Mouse (Mus musculus): ENCODE results near the gene Lemd1.

DNA sequence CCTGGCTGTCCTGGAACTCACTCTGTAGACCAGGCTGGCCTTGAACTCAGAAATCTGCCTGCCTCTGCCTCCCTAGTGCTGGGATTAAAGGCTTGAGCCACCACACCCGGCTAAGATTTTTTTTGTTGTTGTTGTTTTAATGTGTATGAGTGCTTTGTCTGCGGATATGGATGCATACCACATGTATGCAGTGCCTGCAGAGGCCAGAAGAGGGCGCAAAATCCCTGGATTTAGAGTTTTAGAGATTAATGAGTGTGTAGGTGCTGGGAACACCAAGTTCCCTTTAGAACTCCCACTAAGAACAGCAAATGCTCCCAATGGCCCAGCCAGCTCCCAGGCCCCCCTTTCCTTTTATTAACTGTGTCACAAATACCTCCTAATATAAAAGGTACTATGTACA is 25.4 kb upstream of the Lemd1 start:
- no peak for TF ChIP-seq POLR2A (IDR thresholded peaks at IDR 0.05; ENCODE audit: low read depth, low read length)
- no peak for TF ChIP-seq CTCF (IDR thresholded peaks at IDR 0.05; ENCODE audit: borderline replicate concordance, insufficient read depth, low read length)
